Mouse (Mus musculus) lung, postnatal 0 days (tissue): ENCODE data around the gene Gm13871.
"Not testable (repeated sequence)": the region's sequence is repeated elsewhere in the genome, so short reads cannot be mapped to it uniquely, and the experiment has no call there.

Experiments used
- CTCF ChIP-seq: IDR thresholded peaks from 2 replicates; pipeline ENCODE4 v1.5.1; 2016; ENCODE audit warnings: antibody characterized with exemption, mild to moderate bottlenecking
- EP300 ChIP-seq: IDR thresholded peaks from 2 replicates; pipeline ENCODE4 v1.6.1; 2016; ENCODE audit warnings: antibody characterized with exemption, mild to moderate bottlenecking, control low read depth

- not testable (repeated sequence) for TF ChIP-seq CTCF, EP300
These were observed 29.6 kb downstream of the Gm13871 start, which contains the start of gene Gm11758 for GRCm38 (mm10) chr4:73876166-73876565.
